Mouse (Mus musculus) MEL-GATA-1-ER (cell line): ENCODE measurements around the gene Aplnr.

Experiments used
- DNase-seq: peaks from one replicate; pipeline ENCODE4 v3.0.0-alpha.2; 2012; ENCODE audit warnings: low read depth; ENCODE audit errors: extremely low read depth

Gene Aplnr

DNA sequence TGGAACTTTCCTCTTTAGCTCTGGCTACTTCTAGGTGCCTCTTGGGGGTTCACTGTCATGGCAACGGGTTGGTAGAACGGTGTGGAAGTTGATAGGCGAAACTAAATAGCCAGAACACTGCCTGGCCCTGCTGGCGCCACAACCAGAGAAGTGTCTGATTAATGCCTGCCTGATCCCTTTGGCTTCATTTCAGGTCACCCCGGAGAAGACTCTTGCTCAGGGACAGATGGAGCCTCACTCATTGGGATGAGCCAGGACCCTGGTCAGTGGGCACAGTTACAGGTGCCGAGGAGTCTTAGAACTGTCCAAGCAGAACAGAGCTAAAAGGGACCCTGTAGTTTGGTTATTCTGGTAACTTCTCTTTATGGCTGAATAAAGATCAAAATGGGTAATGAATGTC is 37.5 kb downstream of the Aplnr start:
- no peak for DNase-seq

DNA sequence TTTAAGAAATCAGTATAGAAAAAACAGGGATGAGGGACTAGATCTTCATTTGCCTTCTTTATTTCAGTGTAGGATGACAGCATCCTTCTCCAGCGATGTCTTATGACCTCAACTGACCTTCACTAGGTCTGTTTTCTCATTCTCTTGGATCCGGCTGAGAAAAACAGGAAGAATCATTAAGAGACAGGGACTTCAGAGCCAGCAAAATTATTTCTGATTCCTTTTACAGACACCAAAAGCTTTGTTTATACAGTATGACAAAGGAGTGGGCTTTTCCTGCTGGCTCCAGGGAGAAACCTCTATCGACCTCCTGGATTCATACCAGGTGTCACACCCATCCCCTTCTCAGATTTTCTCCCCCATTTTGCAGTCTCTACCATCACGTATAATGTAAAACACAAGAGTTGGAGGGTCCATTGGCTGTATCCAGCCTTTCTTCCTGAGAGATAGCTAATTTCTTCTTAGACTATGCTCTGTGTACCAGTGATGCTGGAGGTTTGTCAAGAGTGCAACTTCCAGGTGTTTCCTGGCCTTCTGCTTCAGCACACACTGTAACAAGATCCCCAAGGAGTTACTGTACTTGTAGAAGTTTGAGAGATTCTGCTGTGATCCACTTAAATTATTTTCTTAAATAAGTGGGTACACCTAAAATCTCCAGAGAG is 42.2 kb downstream of the Aplnr start:
- DNase-seq = no peak

- DNase-seq = no peak
These were observed 51.6 kb downstream of the Aplnr start for GRCm38 (mm10) chr2:85187582-85188151.
